Mouse (Mus musculus) lung, postnatal 0 days (tissue): ENCODE measurements at regions not wholly inside any gene's neighbourhood (a gene's known extent, or its start where the extent isn't known, plus 50 kb on each side); places are given as distances from the start of the nearest gene placed in this dataset.

Source experiments
- ATAC-seq: fragments of 200-750 bp; cut with Nextera tagmentation; 2 replicates; pipeline ENCODE4 v1.8.0; 2017; ENCODE audit warnings: moderate library complexity
- DNase-seq: peaks from one replicate; pipeline ENCODE4 v3.0.0-alpha.2; 2016; ENCODE audit warnings: low spot score
- H3K27ac ChIP-seq: fragments of 300-500 bp; sonication (generic); 2 replicates; pipeline ENCODE4 v1.5.1; 2014; ENCODE audit warnings: antibody characterized with exemption, mild to moderate bottlenecking, low read length, mixed read lengths
- H3K27me3 ChIP-seq: fragments of 300-500 bp; sonication (generic); replicated peaks from 2 replicates; pipeline ENCODE4 v1.6.1; 2014; ENCODE audit warnings: low read length, mixed read lengths; ENCODE audit not compliant: insufficient read depth
- H3K36me3 ChIP-seq: fragments of 300-500 bp; sonication (generic); 2 replicates; pipeline ENCODE4 v1.6.1; 2014; ENCODE audit warnings: low read length, mixed read lengths; ENCODE audit not compliant: insufficient read depth
- H3K4me1 ChIP-seq: fragments of 300-500 bp; sonication (generic); 2 replicates; pipeline ENCODE4 v1.6.1; 2014; ENCODE audit warnings: antibody characterized with exemption, low read depth, low read length, mixed read lengths; ENCODE audit not compliant: insufficient read depth
- H3K4me2 ChIP-seq: fragments of 300-500 bp; sonication (generic); replicated peaks from 2 replicates; pipeline ENCODE4 v1.6.1; 2014; ENCODE audit warnings: low read depth, mild to moderate bottlenecking, low read length, moderate library complexity, mixed read lengths
- H3K4me3 ChIP-seq: fragments of 300-500 bp; sonication (generic); 2 replicates; pipeline ENCODE4 v1.5.1; 2014; ENCODE audit warnings: low read depth, low read length
- H3K9ac ChIP-seq: fragments of 300-500 bp; sonication (generic); replicated peaks from 2 replicates; pipeline ENCODE4 v1.6.1; 2014; ENCODE audit warnings: low read depth, mild to moderate bottlenecking
- H3K9me3 ChIP-seq: fragments of 300-500 bp; sonication (generic); 2 replicates; pipeline ENCODE4 v1.6.1; 2016; ENCODE audit warnings: low read length, mixed read lengths
- CTCF ChIP-seq: IDR thresholded peaks from 2 replicates; pipeline ENCODE4 v1.5.1; 2016; ENCODE audit warnings: antibody characterized with exemption, mild to moderate bottlenecking
- EP300 ChIP-seq: IDR thresholded peaks from 2 replicates; pipeline ENCODE4 v1.6.1; 2016; ENCODE audit warnings: antibody characterized with exemption, mild to moderate bottlenecking, control low read depth
- WGBS: fragments of 180-500 bp; shearing (Covaris S2); extraction: QIAGEN DNeasy Blood & Tissue Kit; methylation state at CpG from one replicate; pipeline ENCODE4 v1.1.7; 2014; 5-methylcytosine and 5-hydroxymethylcytosine counted together

DNA sequence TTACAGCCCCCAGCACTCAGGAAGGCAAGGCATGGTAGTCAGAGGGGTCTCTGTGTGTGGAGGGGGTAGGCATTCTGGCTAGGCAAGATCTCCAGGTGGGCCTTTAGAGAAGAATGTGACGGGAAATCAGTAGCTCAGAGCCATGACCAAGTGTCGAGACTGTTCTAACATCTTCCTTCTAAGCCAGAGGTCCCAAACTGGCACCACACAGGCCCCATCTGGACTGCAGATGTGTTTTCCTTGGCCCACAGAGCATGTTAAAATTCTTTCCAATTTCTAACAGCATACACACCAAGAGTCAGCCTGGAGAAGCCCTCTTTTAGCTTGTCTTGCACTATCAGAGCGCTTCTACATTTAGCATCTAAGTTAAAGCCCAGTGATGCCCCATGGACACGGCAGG is 241.5 kb downstream of the Gm765 start:
- H3K36me3 ChIP-seq = no peaks in the 10 kb centered on the region
- no peak overlapping the region for H3K4me2 ChIP-seq
- 76% methylated on average over 4 of the region's 4 CpGs for WGBS
- no peak overlapping the region for H3K4me3 ChIP-seq
- no peaks in the 10 kb centered on the region for H3K4me1 ChIP-seq
- H3K9me3 ChIP-seq = no peaks in the 10 kb centered on the region
- H3K9ac ChIP-seq = no peak overlapping the region
- ATAC-seq = no peak
- no peak overlapping the region for H3K27ac ChIP-seq
- DNase-seq = no peak
- no peaks in the 10 kb centered on the region for H3K27me3 ChIP-seq
- TF ChIP-seq EP300 (no peak), CTCF (no peak)

DNA sequence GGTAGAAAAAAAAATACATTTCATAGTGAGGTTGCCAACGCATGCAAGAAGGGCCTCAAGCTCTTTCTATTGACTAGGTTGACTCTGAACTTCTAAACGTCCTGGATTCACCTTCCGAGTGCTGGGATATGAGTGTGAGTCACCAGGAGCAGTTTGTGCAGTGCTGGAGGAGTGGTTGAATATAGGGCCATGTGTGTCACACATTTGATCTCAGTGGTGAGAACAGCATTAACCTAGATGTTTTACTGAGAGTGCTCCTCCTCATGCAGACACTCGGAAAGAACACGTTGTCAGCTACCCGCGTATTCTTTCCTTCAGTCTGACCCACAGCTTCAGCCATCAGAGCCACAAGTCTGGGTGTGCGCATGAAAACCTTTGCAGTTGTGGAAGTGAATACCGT is 243.4 kb downstream of the Gm765 start:
- Histone ChIP-seq H3K27ac (no peak overlapping the region), H3K9ac (no peak overlapping the region), H3K36me3 (no peaks in the 10 kb centered on the region), H3K4me2 (no peak overlapping the region), H3K4me1 (no peaks in the 10 kb centered on the region), H3K27me3 (no peaks in the 10 kb centered on the region), H3K4me3 (no peak overlapping the region), H3K9me3 (no peaks in the 10 kb centered on the region)
- 87% methylated on average over 9 of the region's 9 CpGs for WGBS
- no peak for TF ChIP-seq EP300
- TF ChIP-seq CTCF = no peak
- ATAC-seq (no peak), DNase-seq (no peak)

DNA sequence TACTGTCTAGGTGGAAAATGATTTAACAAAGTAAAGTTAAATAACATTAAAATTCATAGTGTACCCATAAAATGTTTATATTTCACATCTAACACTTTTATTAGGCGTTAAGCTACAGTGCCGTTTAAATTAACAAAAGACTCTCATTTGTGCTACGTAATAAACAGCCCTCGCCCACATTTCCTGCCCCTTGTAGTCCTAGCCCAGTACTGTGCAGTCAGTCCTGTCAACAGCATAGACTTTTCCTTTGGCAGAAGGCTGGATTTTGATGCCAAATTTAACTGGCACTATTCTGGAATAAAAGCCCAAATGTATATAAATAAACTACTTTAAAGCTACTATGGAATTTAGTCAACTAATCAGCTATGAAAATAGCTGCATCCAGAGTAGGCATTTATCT is 247.3 kb downstream of the Gm765 start:
- Histone ChIP-seq H3K9me3 (no peaks in the 10 kb centered on the region), H3K4me2 (no peak overlapping the region), H3K27ac (no peak overlapping the region), H3K4me1 (no peaks in the 10 kb centered on the region), H3K36me3 (no peaks in the 10 kb centered on the region), H3K27me3 (no peaks in the 10 kb centered on the region), H3K4me3 (no peak overlapping the region), H3K9ac (no peak overlapping the region)
- DNase-seq (no peak), ATAC-seq (no peak)
- WGBS = 44% methylated on average over 4 of the region's 4 CpGs
- TF ChIP-seq EP300 (no peak), CTCF (no peak)

DNA sequence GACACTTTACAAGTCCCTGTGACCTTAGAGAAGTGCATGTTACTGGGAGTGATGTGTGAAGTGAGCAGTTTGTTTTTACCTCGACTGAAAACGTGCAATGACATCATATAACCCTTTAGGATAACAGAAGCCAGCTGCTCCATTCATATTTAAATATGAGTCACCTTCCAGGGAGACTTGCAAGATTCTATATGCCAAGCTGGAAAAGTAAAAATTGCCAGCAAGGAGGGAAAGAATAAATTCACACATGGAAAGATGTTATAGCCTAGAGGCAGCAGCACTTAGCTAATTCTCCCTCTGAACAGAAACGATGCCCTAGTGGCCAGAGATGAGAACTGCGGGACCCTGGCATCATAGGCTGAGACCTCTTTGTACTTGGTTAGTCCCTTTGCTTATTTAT is 253.4 kb downstream of the Gm765 start:
- Histone ChIP-seq H3K9me3 (no peaks in the 10 kb centered on the region), H3K36me3 (no peaks in the 10 kb centered on the region), H3K27me3 (no peaks in the 10 kb centered on the region), H3K27ac (no peak overlapping the region), H3K4me2 (no peak overlapping the region), H3K4me1 (no peaks in the 10 kb centered on the region), H3K4me3 (no peak overlapping the region), H3K9ac (no peak overlapping the region)
- TF ChIP-seq CTCF (peak; percentile 61), EP300 (no peak)
- 43% methylated on average over 4 of the region's 4 CpGs for WGBS
- peak; percentile 13 for DNase-seq
- ATAC-seq = no peak

DNA sequence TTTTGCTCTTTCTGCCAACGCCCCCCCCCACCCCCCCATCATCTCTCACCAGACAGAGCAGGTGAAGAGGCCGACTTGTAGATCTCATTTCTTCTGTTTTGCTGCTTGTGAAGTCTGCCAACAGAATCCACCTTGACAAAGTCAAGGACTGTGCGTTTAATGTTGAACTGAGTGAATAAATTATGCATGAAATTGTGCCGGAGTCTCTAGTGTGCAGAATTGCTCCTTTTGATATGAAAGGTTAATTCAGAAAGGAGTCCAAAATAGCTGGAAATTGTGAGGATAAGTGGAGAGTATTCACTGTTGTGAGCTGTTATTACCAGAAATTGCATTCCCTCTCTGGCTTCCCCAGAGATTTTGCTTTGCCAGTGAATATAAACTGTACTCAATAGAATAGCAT is 262.5 kb downstream of the Gm765 start:
- no peaks in the 10 kb centered on the region for H3K4me1 ChIP-seq
- WGBS = 64% methylated on average over 4 of the region's 4 CpGs
- no peak for ATAC-seq
- TF ChIP-seq EP300 (no peak), CTCF (no peak)
- H3K27me3 ChIP-seq = no peaks in the 10 kb centered on the region
- no peak for DNase-seq
- H3K9ac ChIP-seq = no peak overlapping the region
- no peaks in the 10 kb centered on the region for H3K9me3 ChIP-seq
- H3K36me3 ChIP-seq = no peaks in the 10 kb centered on the region
- H3K27ac ChIP-seq = no peak overlapping the region
- H3K4me3 ChIP-seq = no peak overlapping the region
- no peak overlapping the region for H3K4me2 ChIP-seq
